Mouse (Mus musculus): ENCODE results near the gene Hoxa13. TPM values are rescaled to one million over a fixed set of nuclear protein-coding genes. Genes with fewer than 3 reads are reported as not detected.
A peak's percentile ranks its signal among the peaks of the same experiment; 100 is the strongest.

Gene Hoxa13
- polyA plus RNA-seq, 1 experiment from 2014 or later, result 0.43 TPM

DNA sequence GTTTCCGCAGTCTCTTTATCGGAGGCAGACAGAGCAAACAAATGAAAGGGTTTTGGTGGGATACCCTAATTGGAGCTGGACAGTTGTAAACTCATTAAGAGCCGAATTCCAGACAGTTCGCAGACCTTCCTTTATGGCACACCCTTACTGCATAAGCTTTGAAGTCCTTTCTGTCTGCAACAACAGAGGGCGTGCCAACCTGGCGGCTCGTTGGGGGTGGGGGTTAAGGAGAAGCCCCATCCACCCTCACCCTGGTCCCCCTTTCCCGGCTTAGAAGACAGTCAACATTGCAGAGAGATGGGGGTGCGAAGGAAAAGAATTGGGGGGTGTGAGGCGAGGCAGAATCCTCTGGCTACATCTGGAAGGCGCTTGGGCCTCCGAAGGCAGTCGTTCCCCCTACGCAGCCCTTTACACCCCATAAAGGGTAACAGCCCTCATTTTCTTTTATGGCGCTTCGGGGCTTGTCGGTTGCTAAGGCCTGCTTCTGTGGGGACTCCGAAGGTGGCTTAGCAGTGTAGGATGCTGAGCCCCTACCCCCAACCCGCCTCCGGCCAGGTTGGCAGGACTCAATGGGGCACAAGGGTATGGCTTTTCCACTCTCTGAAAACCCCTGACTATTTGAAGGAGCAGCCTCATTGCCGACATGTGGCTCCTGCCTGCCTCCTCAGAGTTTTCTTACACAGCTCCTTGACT is 38.5 kb downstream of the Hoxa13 start:
- Histone ChIP-seq H3K27ac (peak overlapping the region; percentile 99), H3K9ac (peak overlapping the region; percentile 94), H3K9me3 (replicated peaks) (no peaks in the 10 kb centered on the region), H3K4me3 (replicated peaks) (peak overlapping the region; percentile 77), H3K27me3 (0 out of 2 replicates have a peak, but pooled peaks cover 8% of the 10 kb centered on the region), H3K4me2 (peak overlapping the region; percentile 92), H3K36me3 (peaks cover 4% of the 10 kb centered on the region; the same call in 1 of the 2 replicates), H3K4me1 (peaks cover 40% of the 10 kb centered on the region)
- peak; percentile 20 for ATAC-seq (replicated peaks; ENCODE audit: low FRiP score)
- 5% methylated on average over 21 of the region's 21 CpGs for WGBS

DNA sequence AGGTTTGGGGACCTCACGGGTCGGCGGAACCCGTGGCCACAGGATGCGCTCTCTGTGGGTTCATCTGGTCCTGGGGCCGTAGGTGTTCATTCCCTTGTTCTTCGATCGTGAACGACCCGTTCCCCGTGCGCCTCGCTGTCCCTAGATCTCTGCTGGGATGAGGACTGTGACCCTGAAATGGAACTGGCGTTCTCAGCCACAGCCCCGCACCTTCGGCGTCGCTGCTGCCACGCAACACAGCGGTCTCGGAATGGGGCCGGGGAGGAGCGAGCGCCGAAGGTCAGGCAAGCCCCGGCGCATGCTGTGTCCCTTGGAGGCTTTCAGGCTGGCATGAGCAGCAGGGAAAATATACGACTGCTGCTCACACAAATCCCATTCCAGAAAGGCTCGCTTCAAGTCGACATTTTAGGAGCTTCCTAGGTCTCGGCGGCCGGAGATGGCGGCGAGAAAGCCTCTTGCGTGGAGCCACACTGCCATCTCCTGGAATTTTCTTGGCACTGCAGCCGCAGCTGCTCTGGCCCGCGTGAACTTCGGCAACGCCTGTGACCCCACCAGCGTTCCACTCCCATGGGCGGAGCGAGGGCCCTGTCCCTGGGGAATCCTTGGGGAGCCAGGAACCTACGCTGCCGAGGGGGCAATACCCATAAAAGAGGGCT is 39.2 kb downstream of the Hoxa13 start, which contains the start of gene Hoxa7:
TSS of gene Hoxa7 (minus strand) at position 518 of the 656 bp plus-strand sequence.
- Histone ChIP-seq H3K9me3 (replicated peaks) (no peaks in the 10 kb centered on the region), H3K27ac (peak within 1 kb of the TSS; percentile 99), H3K36me3 (peaks cover 4% of the 10 kb centered on the region; the same call in 1 of the 2 replicates), H3K4me2 (peak within 1 kb of the TSS; percentile 92), H3K9ac (peak within 1 kb of the TSS; percentile 94), H3K27me3 (0 out of 2 replicates have a peak, but pooled peaks cover 8% of the 10 kb centered on the region), H3K4me3 (replicated peaks) (peak within 1 kb of the TSS; percentile 77), H3K4me1 (peaks cover 35% of the 10 kb centered on the region)
- ATAC-seq (replicated peaks; ENCODE audit: low FRiP score), result peak; percentile 37
- under 1% methylated on average over 46 of the region's 46 CpGs for whole genome bisulfite sequencing

DNA sequence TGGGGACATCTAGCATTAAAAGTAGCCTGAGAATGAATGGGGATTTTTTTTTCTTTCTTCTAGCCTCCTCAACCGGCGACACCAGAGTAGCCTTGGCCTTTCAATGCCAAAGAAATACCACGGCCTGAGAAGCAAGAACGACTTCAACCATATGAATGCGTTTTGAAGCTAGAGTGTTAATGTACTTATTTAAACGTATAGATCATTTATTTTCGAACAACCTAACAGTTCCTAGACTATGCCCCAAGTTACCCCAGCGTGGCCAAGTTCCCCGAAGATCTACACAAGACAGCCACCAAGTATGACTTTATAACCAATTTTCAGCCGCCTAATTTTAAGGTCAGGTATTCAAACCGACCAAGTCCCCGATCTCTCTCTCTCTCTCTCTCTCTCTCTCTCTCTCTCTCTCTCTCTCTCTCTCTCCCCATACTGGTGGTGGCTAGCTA is 39.8 kb downstream of the Hoxa13 start:
- H3K9ac ChIP-seq, result peak overlapping the region; percentile 76
- H3K27me3 ChIP-seq, result peaks cover 12% of the 10 kb centered on the region; the same call in 1 of the 2 replicates
- 5% methylated on average over 12 of the region's 12 CpGs for WGBS

DNA sequence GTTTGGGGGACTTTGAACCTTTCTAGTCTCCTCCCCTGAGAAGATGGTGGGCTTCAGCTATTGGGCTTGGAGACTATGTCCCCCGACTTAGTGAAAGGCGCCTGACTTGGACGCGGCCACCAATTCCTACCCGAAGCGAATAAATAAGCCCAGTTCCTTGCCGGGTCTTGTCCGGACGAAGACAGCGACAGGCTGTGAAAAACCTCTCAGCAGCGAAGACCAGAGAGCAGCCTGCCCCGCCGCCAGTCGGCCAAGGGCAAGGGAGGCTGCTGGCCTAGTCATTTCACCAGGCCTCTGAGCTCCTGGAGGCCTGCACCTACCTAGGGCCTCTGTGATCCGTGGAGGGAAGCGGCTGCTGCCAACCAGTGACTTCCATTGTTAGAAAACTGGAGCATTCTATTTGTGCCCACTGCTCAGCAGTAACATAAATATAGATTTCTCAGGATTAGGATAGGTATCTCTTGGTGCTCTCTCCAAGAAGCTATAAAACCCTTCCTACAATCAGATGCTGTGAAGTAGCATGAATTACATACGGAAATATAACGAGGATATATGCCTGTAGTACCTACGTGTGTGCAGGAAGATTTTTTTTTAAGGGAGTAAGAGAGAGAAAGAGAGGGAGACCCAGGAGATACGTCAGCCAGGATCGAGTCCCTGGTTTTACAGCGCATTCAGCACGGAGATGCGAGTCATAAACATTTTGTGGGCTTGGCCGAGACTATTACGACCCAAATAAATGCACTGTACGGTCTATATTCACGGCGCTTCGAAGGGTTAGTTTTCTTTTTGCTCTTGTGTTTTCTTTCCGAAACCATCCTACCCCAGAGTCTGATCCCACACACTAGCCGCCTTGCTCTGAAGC is 40.4 kb downstream of the Hoxa13 start:
- H3K36me3 ChIP-seq, result peaks cover 4% of the 10 kb centered on the region; the same call in 1 of the 2 replicates
- no peak for ATAC-seq (replicated peaks; ENCODE audit: low FRiP score)
- peak overlapping the region; percentile 77 for H3K4me3 ChIP-seq (replicated peaks)
- 13% methylated on average over 32 of the region's 32 CpGs for WGBS
- H3K4me1 ChIP-seq, result peaks cover 47% of the 10 kb centered on the region
- H3K9ac ChIP-seq, result peak overlapping the region; percentile 76
- peaks cover 16% of the 10 kb centered on the region; the same call in 1 of the 2 replicates for H3K27me3 ChIP-seq
- peak overlapping the region; percentile 92 for H3K4me2 ChIP-seq
- no peaks in the 10 kb centered on the region for H3K9me3 ChIP-seq (replicated peaks)
- H3K27ac ChIP-seq, result peak overlapping the region; percentile 99

More for the DNA sequence above, 39.8 kb downstream of the Hoxa13 start:
- H3K9me3 ChIP-seq (replicated peaks), result no peaks in the 10 kb centered on the region
- peak overlapping the region; percentile 92 for H3K4me2 ChIP-seq
- H3K4me3 ChIP-seq (replicated peaks), result peak overlapping the region; percentile 77
- H3K4me1 ChIP-seq, result peaks cover 41% of the 10 kb centered on the region
- peaks cover 4% of the 10 kb centered on the region; the same call in 1 of the 2 replicates for H3K36me3 ChIP-seq
- H3K27ac ChIP-seq, result peak overlapping the region; percentile 99
- ATAC-seq (replicated peaks; ENCODE audit: low FRiP score), result no peak

DNA sequence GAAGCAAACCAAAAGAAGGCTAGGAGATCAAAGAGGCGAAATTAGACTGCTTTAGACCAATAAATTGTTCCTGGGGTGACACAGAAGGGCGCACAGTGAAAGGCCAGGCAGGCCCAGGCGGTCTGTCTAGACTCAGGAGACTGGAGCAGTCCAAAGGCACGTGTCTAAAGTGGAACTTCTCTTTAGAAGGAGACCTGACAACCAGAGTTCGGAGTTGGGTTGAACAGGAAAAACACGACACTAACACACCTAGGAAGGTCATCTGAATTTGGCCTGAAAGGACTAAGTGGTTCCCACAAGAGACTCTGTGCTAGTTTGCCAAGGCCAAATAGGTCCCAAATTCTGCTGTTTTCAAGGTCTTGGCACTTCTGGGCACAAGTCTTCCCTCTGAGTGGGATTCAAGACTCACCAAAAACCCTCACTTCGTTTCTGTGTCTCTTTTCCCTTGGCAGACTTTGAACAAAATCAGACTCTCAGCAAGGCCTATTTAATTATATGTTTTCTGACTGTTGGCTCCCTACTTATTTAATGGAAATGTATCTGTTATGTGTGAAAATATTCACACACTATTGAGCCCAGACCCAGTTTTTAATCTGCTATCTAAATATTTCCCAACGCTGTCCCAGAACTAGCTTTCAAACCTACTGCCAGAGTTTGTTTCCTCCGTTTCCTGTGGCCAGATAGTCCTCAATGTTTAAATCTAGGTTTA is 41.3 kb downstream of the Hoxa13 start:
- H3K4me1 ChIP-seq, result peaks cover 56% of the 10 kb centered on the region
- ATAC-seq (replicated peaks; ENCODE audit: low FRiP score), result no peak
- peaks cover 4% of the 10 kb centered on the region; the same call in 1 of the 2 replicates for H3K36me3 ChIP-seq
- WGBS, result 35% methylated on average over 9 of the region's 9 CpGs
- H3K27me3 ChIP-seq, result peaks cover 21% of the 10 kb centered on the region; the same call in 1 of the 2 replicates
- H3K9me3 ChIP-seq (replicated peaks), result no peaks in the 10 kb centered on the region
- H3K4me2 ChIP-seq, result peak overlapping the region; percentile 92
- peak overlapping the region; percentile 77 for H3K4me3 ChIP-seq (replicated peaks)
- peak overlapping the region; percentile 78 for H3K9ac ChIP-seq
- peak overlapping the region; percentile 99 for H3K27ac ChIP-seq

DNA sequence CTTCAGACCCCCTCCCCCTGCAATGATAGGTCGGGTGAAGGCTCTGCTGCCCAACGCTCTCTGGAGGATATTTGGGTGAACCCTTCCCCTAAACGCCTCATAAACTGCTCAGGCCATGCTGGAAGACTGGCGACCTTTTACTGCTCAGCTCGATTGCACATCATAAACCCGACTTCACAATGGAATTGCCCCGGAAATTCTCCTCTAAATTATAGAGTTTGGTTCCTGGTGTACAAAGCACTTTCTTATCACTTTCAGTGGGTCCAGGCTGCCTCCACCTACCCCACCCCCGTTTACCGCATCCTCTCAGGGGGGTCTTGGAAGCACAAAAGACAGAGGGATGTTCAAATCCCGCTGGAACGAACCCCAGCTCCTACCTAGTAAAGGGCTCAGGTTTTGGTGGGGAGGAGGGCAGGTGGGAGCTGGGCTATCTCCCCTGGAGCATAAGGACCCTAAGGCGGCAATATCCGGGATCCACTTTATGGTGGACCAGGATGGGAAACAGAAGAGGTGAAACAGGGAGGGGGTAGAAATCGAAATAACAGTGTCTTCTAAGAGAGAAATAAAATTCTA is 42.0 kb downstream of the Hoxa13 start:
- Histone ChIP-seq H3K9ac (peak overlapping the region; percentile 78), H3K4me1 (peaks cover 61% of the 10 kb centered on the region), H3K36me3 (peaks cover under 1% of the 10 kb centered on the region; the same call in 1 of the 2 replicates), H3K9me3 (replicated peaks) (no peaks in the 10 kb centered on the region), H3K4me2 (peak overlapping the region; percentile 92), H3K27me3 (peaks cover 21% of the 10 kb centered on the region; the same call in 1 of the 2 replicates), H3K27ac (peak overlapping the region; percentile 99), H3K4me3 (replicated peaks) (peak overlapping the region; percentile 67)
- WGBS, result 24% methylated on average over 14 of the region's 14 CpGs
- no peak for ATAC-seq (replicated peaks; ENCODE audit: low FRiP score)

DNA sequence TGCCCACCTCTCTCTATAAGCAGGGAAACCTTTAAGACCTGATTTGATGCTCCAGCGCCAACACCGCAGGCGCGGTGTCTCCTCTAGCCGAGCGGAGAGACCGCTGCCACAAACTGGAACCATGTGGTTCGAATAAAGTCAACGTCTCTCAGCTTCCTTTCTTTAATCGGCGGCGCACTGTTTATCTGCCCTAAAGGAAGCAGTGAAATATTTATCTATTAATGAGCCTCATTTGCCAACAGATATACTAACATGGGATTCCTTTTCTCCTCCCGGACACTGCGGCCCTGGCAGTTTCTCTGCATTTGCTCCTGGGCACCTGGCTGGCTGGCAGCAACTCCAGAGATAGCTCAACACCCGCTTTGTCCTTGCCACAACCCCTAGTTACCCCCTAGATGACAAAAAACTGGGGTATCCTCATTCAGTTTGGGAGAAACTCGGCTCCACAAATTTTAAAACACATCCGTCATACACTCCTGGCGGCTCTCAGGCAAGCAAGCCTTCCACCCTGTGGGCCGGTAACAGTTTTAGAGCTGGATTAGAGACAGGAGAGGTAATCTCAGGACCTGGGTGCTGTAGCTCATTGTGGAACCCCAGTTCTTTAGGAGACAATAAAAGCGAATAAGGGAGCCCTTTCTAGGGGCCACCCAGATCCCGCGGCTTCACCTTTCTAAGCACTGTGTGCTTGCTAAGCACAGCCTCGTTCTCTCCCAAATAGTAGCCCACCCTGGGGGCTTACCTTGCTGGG is 42.6 kb downstream of the Hoxa13 start:
- H3K4me1 ChIP-seq, result peaks cover 64% of the 10 kb centered on the region
- H3K4me3 ChIP-seq (replicated peaks), result peak overlapping the region; percentile 67
- peaks cover 21% of the 10 kb centered on the region; the same call in 1 of the 2 replicates for H3K27me3 ChIP-seq
- H3K9me3 ChIP-seq (replicated peaks), result no peaks in the 10 kb centered on the region
- no peak for ATAC-seq (replicated peaks; ENCODE audit: low FRiP score)
- peak overlapping the region; percentile 99 for H3K27ac ChIP-seq
- 13% methylated on average over 23 of the region's 23 CpGs for WGBS
- no peaks in the 10 kb centered on the region for H3K36me3 ChIP-seq
- peak overlapping the region; percentile 78 for H3K9ac ChIP-seq
- H3K4me2 ChIP-seq, result peak overlapping the region; percentile 92

DNA sequence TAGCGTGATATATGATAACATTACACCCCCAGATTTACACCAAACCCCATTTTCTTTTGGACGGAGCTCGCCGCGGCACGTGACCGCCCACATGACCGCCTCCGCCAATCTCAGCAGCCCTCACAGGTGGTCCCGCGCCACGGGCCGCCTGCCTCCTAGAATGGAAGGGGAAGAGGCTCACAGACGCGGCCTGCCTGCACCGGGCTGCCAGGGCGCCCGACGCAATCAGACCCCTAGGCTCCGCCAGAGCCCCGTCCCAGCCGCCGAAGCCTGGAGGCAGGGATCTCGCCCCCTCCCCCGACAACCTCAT is 43.3 kb downstream of the Hoxa13 start:
- H3K27me3 ChIP-seq, result peaks cover 21% of the 10 kb centered on the region; the same call in 1 of the 2 replicates
- peak overlapping the region; percentile 78 for H3K9ac ChIP-seq
- peak overlapping the region; percentile 92 for H3K4me2 ChIP-seq
- ATAC-seq (replicated peaks; ENCODE audit: low FRiP score), result peak; percentile 80
- H3K36me3 ChIP-seq, result no peaks in the 10 kb centered on the region
- peaks cover 64% of the 10 kb centered on the region for H3K4me1 ChIP-seq
- peak overlapping the region; percentile 99 for H3K27ac ChIP-seq
- 0% methylated on average over 25 of the region's 25 CpGs for WGBS
- peak overlapping the region; percentile 67 for H3K4me3 ChIP-seq (replicated peaks)
- H3K9me3 ChIP-seq (replicated peaks), result no peaks in the 10 kb centered on the region

DNA sequence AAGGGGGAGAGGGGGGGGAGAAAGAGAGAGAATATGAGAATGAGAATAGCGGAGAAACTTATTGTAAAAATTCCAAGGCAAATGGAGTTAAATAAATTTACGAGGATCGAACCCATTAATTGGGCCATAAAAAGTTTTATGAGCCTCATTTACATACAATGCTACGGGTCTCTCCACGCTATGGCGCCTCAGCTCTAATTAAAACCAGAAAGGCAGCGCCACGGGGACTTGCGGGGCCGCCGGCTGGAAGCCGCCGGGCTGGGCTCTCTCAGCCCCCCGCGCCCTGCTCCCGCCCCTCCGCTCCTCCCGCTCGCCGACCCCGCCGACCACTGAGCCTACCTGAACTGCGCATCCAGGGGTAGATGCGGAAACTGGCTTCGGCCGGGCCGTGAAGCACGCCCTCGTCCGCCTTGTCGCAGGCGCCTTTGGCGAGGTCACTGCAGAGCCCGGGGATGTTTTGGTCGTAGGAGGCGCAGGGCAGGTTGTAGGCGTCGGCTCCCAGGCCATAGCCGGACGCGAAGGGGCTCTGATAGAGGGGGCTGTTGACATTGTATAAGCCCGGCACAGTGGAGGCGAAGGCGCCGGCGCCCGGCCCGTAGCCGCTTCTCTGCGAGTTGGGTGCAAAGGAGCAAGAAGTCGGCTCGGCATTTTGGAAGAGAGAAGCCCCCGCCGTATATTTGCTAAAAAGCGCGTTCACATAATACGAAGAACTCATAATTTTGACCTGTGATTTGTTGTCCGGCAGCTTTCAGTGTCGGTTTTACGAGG is 43.8 kb downstream of the Hoxa13 start:
- Histone ChIP-seq H3K9me3 (replicated peaks) (no peaks in the 10 kb centered on the region), H3K4me2 (peak overlapping the region; percentile 92), H3K4me3 (replicated peaks) (peak overlapping the region; percentile 67), H3K27me3 (peaks cover 17% of the 10 kb centered on the region; the same call in 1 of the 2 replicates), H3K4me1 (peaks cover 58% of the 10 kb centered on the region), H3K36me3 (no peaks in the 10 kb centered on the region), H3K27ac (peak overlapping the region; percentile 99), H3K9ac (peak overlapping the region; percentile 78)
- ATAC-seq (replicated peaks; ENCODE audit: low FRiP score), result peak; percentile 15; the same call in 1 of the 2 replicates
- WGBS, result under 1% methylated on average over 60 of the region's 60 CpGs

Measured in kidney, embryonic 15.5 days (tissue).